Mouse (Mus musculus): ENCODE measurements around the gene Wdr18. TPM values are rescaled to one million over a fixed set of nuclear protein-coding genes. Genes with fewer than 3 reads are reported as not detected.

Wdr18 gene
- total RNA-seq (2012; rRNA removed) (92.1 and 111 TPM in 2 replicates), total RNA-seq (2014; rRNA removed) (59.7 and 70.8 TPM in 2 replicates), polyA plus RNA-seq (2012; ENCODE audit: insufficient read length, low read depth) (54.2 and 69.7 TPM in 2 replicates)

DNA sequence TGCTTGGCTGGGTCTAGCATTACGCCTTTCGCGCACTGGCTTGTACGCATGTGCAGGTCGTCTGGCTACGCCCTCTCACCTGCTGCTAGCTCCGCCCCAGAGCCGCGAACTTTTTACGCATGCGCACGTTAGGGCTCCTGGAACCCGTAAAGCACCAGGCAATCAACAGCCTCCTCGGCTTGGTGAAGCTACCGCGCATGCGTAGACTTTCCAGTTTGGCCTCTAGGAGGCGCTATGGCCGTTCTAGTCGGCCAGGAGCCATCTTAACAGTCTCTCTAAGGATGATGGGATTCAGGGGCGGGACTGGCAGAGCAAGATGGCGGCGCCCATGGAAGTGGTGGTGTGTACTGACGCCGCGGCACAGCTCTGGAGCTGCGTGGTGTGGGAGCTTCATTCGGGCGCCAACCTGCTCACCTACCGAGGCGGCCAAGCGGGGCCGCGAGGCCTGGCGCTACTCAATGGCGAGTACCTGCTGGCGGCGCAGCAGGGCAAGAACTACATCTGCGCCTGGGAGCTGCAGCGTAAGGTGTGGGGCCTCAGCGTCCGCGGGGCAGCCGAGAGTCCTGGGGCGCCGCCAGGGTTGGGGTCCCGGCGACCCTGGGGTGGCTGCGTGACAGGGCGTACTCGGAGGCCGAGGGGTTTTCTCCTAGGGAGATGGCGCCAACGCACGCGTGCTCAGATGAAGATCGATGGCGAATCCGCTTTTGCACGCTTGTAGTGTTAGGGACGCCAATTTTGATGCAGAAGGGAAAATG is at the start of gene Wdr18:
Wdr18 (plus strand) TSS at position 306 of the 755 bp plus-strand sequence.
- Histone ChIP-seq H3K27ac (ENCODE audit: insufficient read depth, low read depth) (peak within 1 kb of the TSS; percentile 11; the same call in 1 of the 2 replicates), H3K9me3 (replicated peaks; ENCODE audit: low read length) (no peaks in the 10 kb centered on the region), H3K27me3 (replicated peaks) (no peaks in the 10 kb centered on the region), H3K36me3 (replicated peaks in 1 of 2; ENCODE audit: control insufficient read depth in 1 of 2, insufficient read depth in 1 of 2, low read length in 1 of 2) (peaks cover 29 to 41% of the 10 kb centered on the region in 2 experiments), H3K9ac (ENCODE audit: insufficient read depth, low read depth) (peak within 1 kb of the TSS; percentile 63), H3K4me2 (ENCODE audit: insufficient read depth, low read depth, poor library complexity, severe bottlenecking) (peak within 1 kb of the TSS; percentile 83), H3K4me1 (ENCODE audit: control insufficient read depth in 1 of 2, insufficient read depth in 2 of 2) (peaks cover 20 to 43% of the 10 kb centered on the region in 2 experiments), H3K79me2 (replicated peaks; ENCODE audit: control insufficient read depth, extremely low read depth, insufficient read depth, poor library complexity, severe bottlenecking) (peaks cover 22% of the 10 kb centered on the region), H3K4me3 (replicated peaks in 1 of 3; ENCODE audit: low read depth in 2 of 3, low read length in 2 of 3, poor library complexity in 1 of 3) (peak within 1 kb of the TSS; percentile 85 to 100 (median 96))
- TF ChIP-seq CTCF (conservative IDR thresholded peaks at IDR 0.05 in 1 of 2, IDR thresholded peaks at IDR 0.05 in 1 of 2; ENCODE audit: low read depth in 2 of 2, low read length in 2 of 2) (peak; percentile 56 to 96), POLR2AphosphoS2 (IDR thresholded peaks at IDR 0.05; ENCODE audit: low read depth, low read length) (peak; percentile 60; the same call in 1 of the 2 replicates), PAX5 (IDR thresholded peaks at IDR 0.05; ENCODE audit: low read length) (no peak), MEF2A (IDR thresholded peaks at IDR 0.05; ENCODE audit: borderline replicate concordance, low read depth, low read length) (peak; percentile 65; the same call in 1 of the 2 replicates), BHLHE40 (IDR thresholded peaks at IDR 0.05; ENCODE audit: low read depth, low read length) (peak; percentile 48), ELF1 (IDR thresholded peaks at IDR 0.05; ENCODE audit: low read depth, low read length) (peak; percentile 65), CHD1 (IDR thresholded peaks at IDR 0.05; ENCODE audit: low read depth, low read length) (no peak), HCFC1 (IDR thresholded peaks at IDR 0.05; ENCODE audit: low read depth, low read length) (peak; percentile 91), SMC3 (IDR thresholded peaks at IDR 0.05; ENCODE audit: low read depth, low read length) (peak; percentile 61), ETS1 (conservative IDR thresholded peaks at IDR 0.05; ENCODE audit: low read depth, low read length) (no peak), SIN3A (IDR thresholded peaks at IDR 0.05; ENCODE audit: low read length) (peak; percentile 90), USF2 (conservative IDR thresholded peaks at IDR 0.05; ENCODE audit: low read depth, low read length) (no peak), MXI1 (IDR thresholded peaks at IDR 0.05; ENCODE audit: low read depth, low read length) (peak; percentile 98), JUN (IDR thresholded peaks at IDR 0.05; ENCODE audit: insufficient read depth, low read depth, low read length) (no peak), KAT2A (IDR thresholded peaks at IDR 0.05; ENCODE audit: insufficient replicate concordance, low read length) (peak; percentile 82; the same call in 1 of the 2 replicates), NRF1 (IDR thresholded peaks at IDR 0.05; ENCODE audit: low read depth, low read length) (peak; percentile 90), POLR2A (IDR thresholded peaks at IDR 0.05; ENCODE audit: low read depth, low read length) (peak; percentile 87), IRF4 (IDR thresholded peaks at IDR 0.05; ENCODE audit: low read depth, low read length) (peak; percentile 51; the same call in 1 of the 2 replicates), MAX (IDR thresholded peaks at IDR 0.05; ENCODE audit: low read length) (peak; percentile 61; the same call in 1 of the 2 replicates), TCF12 (IDR thresholded peaks at IDR 0.05; ENCODE audit: low read depth, low read length) (peak; percentile 92), ZNF384 (IDR thresholded peaks at IDR 0.05; ENCODE audit: low read depth, low read length) (no peak), MYC (IDR thresholded peaks at IDR 0.05; ENCODE audit: low read depth, low read length) (peak; percentile 60; the same call in 1 of the 2 replicates), NELFE (IDR thresholded peaks at IDR 0.05; ENCODE audit: low read depth, low read length) (peak; percentile 82), TBP (conservative IDR thresholded peaks at IDR 0.05; ENCODE audit: low read depth, low read length) (peak; percentile 74; the same call in 1 of the 2 replicates), ZKSCAN1 (IDR thresholded peaks at IDR 0.05; ENCODE audit: borderline replicate concordance, low read depth, low read length) (no peak), RAD21 (IDR thresholded peaks at IDR 0.05; ENCODE audit: low read depth, low read length) (peak; percentile 83)
- DNase-seq (ENCODE audit: extremely low read depth) = peak; percentile 99
- dilution Hi-C loops (cut with MboI; ENCODE audit: extremely low pct_ligation_motif_present, extremely low pct_unique_long_range_greater_than_20kb, low sequenced_read_pairs) = no loop called here
- in situ Hi-C loops (cut with MboI; ENCODE audit: low pct_ligation_motif_present, low pct_unique_long_range_greater_than_20kb, low sequenced_read_pairs) = loop anchor here (5.0 kb wide), 1 partner anchor 33 kb away; the partner anchor contains the start of gene Arid3a
